Mouse (Mus musculus) CH12.LX (cell line): Measurements from ENCODE around the gene Spop. TPM values are rescaled to one million over a fixed set of nuclear protein-coding genes. Genes with fewer than 3 reads are reported as not detected.

Source experiments
- DNase-seq: peaks from one replicate; pipeline ENCODE4 v3.0.0-alpha.2; 2013; ENCODE audit errors: extremely low read depth
- H3K27ac ChIP-seq: 2 replicates; pipeline ENCODE4 v1.5.1; 2012; ENCODE audit warnings: low read depth, mild to moderate bottlenecking, control low read depth, moderate library complexity; ENCODE audit not compliant: insufficient read depth
- H3K27me3 ChIP-seq: replicated peaks from 2 replicates; pipeline ENCODE3; 2012; ENCODE audit warnings: inconsistent platforms
- H3K36me3 ChIP-seq, 2 experiments: replicated peaks in 1 of 2; 2 replicates each; pipeline versions ENCODE3 to v1.6.1; 2012; ENCODE audit warnings: inconsistent platforms in 1 of 2, low read length in 1 of 2, mild to moderate bottlenecking in 1 of 2, mixed read lengths in 1 of 2, moderate library complexity in 1 of 2; ENCODE audit not compliant: control insufficient read depth in 1 of 2, insufficient read depth in 1 of 2
- H3K4me1 ChIP-seq, 2 experiments: 2 replicates each; pipeline ENCODE4 v1.6.1; 2012; ENCODE audit warnings: inconsistent platforms in 1 of 2, moderate library complexity in 1 of 2; ENCODE audit not compliant: insufficient read depth in 2 of 2, control insufficient read depth in 1 of 2
- H3K4me2 ChIP-seq: 2 replicates; pipeline ENCODE4 v1.6.1; 2012; ENCODE audit warnings: low read depth, mild to moderate bottlenecking, control low read depth; ENCODE audit not compliant: poor library complexity, insufficient read depth, severe bottlenecking
- H3K4me3 ChIP-seq, 3 experiments: fragments of 150-350 bp in 1 of 3; sonication (generic) in 1 of 3; replicated peaks in 1 of 3; 2 replicates each; pipeline versions ENCODE3 to v1.5.1; 2011 to 2012; ENCODE audit warnings: low read depth in 2 of 3, low read length in 2 of 3, mild to moderate bottlenecking in 2 of 3, moderate library complexity in 2 of 3, control low read depth in 1 of 3, improper control_type of control experiment in 1 of 3, inconsistent platforms in 1 of 3, mixed read lengths in 1 of 3; ENCODE audit not compliant: poor library complexity in 1 of 3
- H3K79me2 ChIP-seq: replicated peaks from 2 replicates; pipeline ENCODE4 v1.6.1; 2012; ENCODE audit warnings: mild to moderate bottlenecking, moderate library complexity; ENCODE audit not compliant: control insufficient read depth, poor library complexity, insufficient read depth, severe bottlenecking; ENCODE audit errors: extremely low read depth
- H3K9ac ChIP-seq: 2 replicates; pipeline ENCODE4 v1.6.1; 2012; ENCODE audit warnings: low read depth, mild to moderate bottlenecking, control low read depth, moderate library complexity; ENCODE audit not compliant: insufficient read depth
- H3K9me3 ChIP-seq: replicated peaks from 2 replicates; pipeline ENCODE3; 2012; ENCODE audit warnings: low read length, inconsistent platforms, mixed read lengths
- BHLHE40 ChIP-seq: IDR thresholded peaks from 2 replicates; pipeline ENCODE4 v1.6.1; 2011; ENCODE audit warnings: mild to moderate bottlenecking, low read depth, low read length, improper control_type of control experiment
- CHD2 ChIP-seq: IDR thresholded peaks from 2 replicates; pipeline ENCODE4 v1.6.1; 2011; ENCODE audit warnings: low read length, improper control_type of control experiment
- E2F4 ChIP-seq: IDR thresholded peaks from 2 replicates; pipeline ENCODE4 v1.6.1; 2011; ENCODE audit warnings: low read depth, low read length, improper control_type of control experiment; ENCODE audit not compliant: insufficient replicate concordance
- ELF1 ChIP-seq: IDR thresholded peaks from 2 replicates; pipeline ENCODE4 v1.6.1; 2014; ENCODE audit warnings: low read depth, mild to moderate bottlenecking, inconsistent platforms, low read length, improper control_type of control experiment
- EP300 ChIP-seq: IDR thresholded peaks from 2 replicates; pipeline ENCODE4 v1.6.1; 2011; ENCODE audit warnings: low read length, improper control_type of control experiment
- ETS1 ChIP-seq: conservative IDR thresholded peaks from 2 replicates; pipeline ENCODE4 v1.6.1; 2012; ENCODE audit warnings: low read depth, mild to moderate bottlenecking, inconsistent platforms, low read length, improper control_type of control experiment, moderate library complexity
- GABPA ChIP-seq: IDR thresholded peaks from 2 replicates; pipeline ENCODE4 v1.6.1; 2012; ENCODE audit warnings: low read depth, low read length, improper control_type of control experiment, inconsistent platforms; ENCODE audit not compliant: insufficient replicate concordance
- IRF4 ChIP-seq: IDR thresholded peaks from 2 replicates; pipeline ENCODE4 v1.6.1; 2014; ENCODE audit warnings: low read depth, mild to moderate bottlenecking, inconsistent platforms, low read length, improper control_type of control experiment
- JUN ChIP-seq: IDR thresholded peaks from 2 replicates; pipeline ENCODE4 v1.6.1; 2011; ENCODE audit warnings: low read depth, mild to moderate bottlenecking, low read length, improper control_type of control experiment, moderate library complexity; ENCODE audit not compliant: insufficient read depth
- JUND ChIP-seq: conservative IDR thresholded peaks from 2 replicates; pipeline ENCODE4 v1.6.1; 2011; ENCODE audit warnings: low read depth, low read length, improper control_type of control experiment
- KAT2A ChIP-seq: IDR thresholded peaks from 2 replicates; pipeline ENCODE4 v1.6.1; 2012; ENCODE audit warnings: low read length, improper control_type of control experiment, inconsistent platforms; ENCODE audit not compliant: insufficient replicate concordance
- MAFK ChIP-seq: IDR thresholded peaks from 2 replicates; pipeline ENCODE4 v1.6.1; 2011; ENCODE audit warnings: low read length, improper control_type of control experiment; ENCODE audit not compliant: insufficient replicate concordance
- MAX ChIP-seq: IDR thresholded peaks from 2 replicates; pipeline ENCODE4 v1.6.1; 2011; ENCODE audit warnings: low read length, improper control_type of control experiment
- MYC ChIP-seq: IDR thresholded peaks from 2 replicates; pipeline ENCODE4 v1.6.1; 2011; ENCODE audit warnings: low read depth, mild to moderate bottlenecking, improper control_type of control experiment, low read length
- NELFE ChIP-seq: IDR thresholded peaks from 2 replicates; pipeline ENCODE4 v1.6.1; 2011; ENCODE audit warnings: low read depth, low read length, improper control_type of control experiment
- PAX5 ChIP-seq: IDR thresholded peaks from 2 replicates; pipeline ENCODE4 v1.6.1; 2012; ENCODE audit warnings: low read length, inconsistent platforms, mixed read lengths
- POLR2AphosphoS2 ChIP-seq: IDR thresholded peaks from 2 replicates; pipeline ENCODE4 v1.6.1; 2011; ENCODE audit warnings: low read depth, low read length, improper control_type of control experiment
- SMC3 ChIP-seq: IDR thresholded peaks from 2 replicates; pipeline ENCODE4 v1.6.1; 2011; ENCODE audit warnings: low read depth, low read length, improper control_type of control experiment
- TCF12 ChIP-seq: IDR thresholded peaks from 2 replicates; pipeline ENCODE4 v1.6.1; 2014; ENCODE audit warnings: low read depth, mild to moderate bottlenecking, inconsistent platforms, low read length, improper control_type of control experiment
- UBTF ChIP-seq: IDR thresholded peaks from 2 replicates; pipeline ENCODE4 v1.6.1; 2012; ENCODE audit warnings: low read depth, mild to moderate bottlenecking, inconsistent platforms, low read length, improper control_type of control experiment, moderate library complexity
- USF1 ChIP-seq: IDR thresholded peaks from 2 replicates; pipeline ENCODE4 v1.6.1; 2014; ENCODE audit warnings: low read depth, mild to moderate bottlenecking, inconsistent platforms, low read length, improper control_type of control experiment
- USF2 ChIP-seq: conservative IDR thresholded peaks from 2 replicates; pipeline ENCODE4 v1.6.1; 2011; ENCODE audit warnings: low read depth, low read length, improper control_type of control experiment
- ZKSCAN1 ChIP-seq: IDR thresholded peaks from 2 replicates; pipeline ENCODE4 v1.6.1; 2012; ENCODE audit warnings: low read depth, inconsistent platforms, low read length, improper control_type of control experiment, borderline replicate concordance
- ZNF384 ChIP-seq: IDR thresholded peaks from 2 replicates; pipeline ENCODE4 v1.6.1; 2012; ENCODE audit warnings: low read depth, low read length, improper control_type of control experiment, inconsistent platforms
- dilution Hi-C: fragments of 300-500 bp; cut with MboI; formaldehyde crosslinking; loops from 2 replicates; pipeline ENCODE4 v1.14.3; 2020; ENCODE audit warnings: low sequenced_read_pairs; ENCODE audit not compliant: extremely low pct_unique_long_range_greater_than_20kb, extremely low pct_ligation_motif_present
- in situ Hi-C: fragments of 300-500 bp; cut with MboI; formaldehyde crosslinking; loops from 3 replicates; pipeline ENCODE4 v1.14.3; 2019; ENCODE audit warnings: low sequenced_read_pairs, low pct_ligation_motif_present, low pct_unique_long_range_greater_than_20kb, mixed read lengths
- polyA plus RNA-seq: library from polyadenylated mRNA; unstranded; fragments of >175 nt; gene quantifications from 2 replicates; pipeline ENCODE4 v1.2.1, GENCODE M21; 2012; ENCODE audit warnings: low read depth; ENCODE audit not compliant: insufficient read length
- total RNA-seq, 2 experiments: library from RNA; depleted of rRNA; stranded (reverse); fragments of 300-350 nt in 1 of 2; fragments of >200 nt in 1 of 2; gene quantifications; 2 replicates each; pipeline ENCODE4 v1.2.3; 2012 to 2014

Gene Spop
- total and polyA plus RNA-seq, 3 experiments, result 42.7 to 103 (median 51.9) TPM

DNA sequence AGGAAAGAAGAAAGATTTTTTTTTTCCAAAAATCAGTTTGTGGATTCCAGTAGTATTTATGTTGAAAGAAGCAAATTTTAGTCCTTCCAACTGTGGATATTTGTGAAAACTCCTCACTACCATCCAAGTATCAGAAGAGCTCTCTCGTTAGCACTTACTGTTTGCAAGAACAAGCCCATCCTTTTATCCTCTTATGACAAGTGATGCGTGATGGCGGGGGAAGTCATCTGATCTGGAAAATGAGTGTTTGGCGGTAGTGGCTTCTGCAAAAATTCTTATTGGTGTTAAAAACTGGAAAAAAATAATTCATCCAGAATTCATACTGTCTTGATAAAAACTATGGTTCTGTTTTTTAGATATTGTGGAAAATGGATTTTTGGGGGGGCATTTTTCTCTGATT is 78.4 kb downstream of the Spop start:
- in situ Hi-C loops, result no loop called here
- H3K36me3 ChIP-seq, result peaks cover 49 to 97% of the 10 kb centered on the region in 2 experiments

DNA sequence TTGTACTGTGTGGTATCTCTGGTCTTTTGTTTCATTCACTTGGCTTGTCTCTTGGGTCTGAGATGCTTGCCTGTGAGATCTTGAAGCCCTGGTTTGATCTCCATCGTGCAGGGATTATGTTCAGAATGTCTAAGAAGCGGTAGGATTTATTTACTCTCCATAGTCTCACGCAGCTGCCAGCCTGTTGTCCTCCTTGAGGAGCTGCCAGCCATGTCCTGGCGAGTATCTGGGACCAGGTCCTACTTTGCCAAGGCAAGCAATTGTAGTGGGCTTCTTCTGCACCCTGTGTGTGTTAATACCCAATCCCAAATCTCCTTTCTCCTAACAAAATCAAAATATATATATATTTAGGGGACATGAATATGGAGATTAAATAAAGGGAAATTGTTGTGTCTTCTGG is 79.1 kb downstream of the Spop start:
- H3K79me2 ChIP-seq, result no peaks in the 10 kb centered on the region
- in situ Hi-C loops, result no loop called here

More for the DNA sequence above, 78.4 kb downstream of the Spop start:
- Histone ChIP-seq H3K9ac (no peak overlapping the region), H3K9me3 (no peaks in the 10 kb centered on the region), H3K27me3 (no peaks in the 10 kb centered on the region), H3K27ac (no peak overlapping the region), H3K4me1 (no peaks in the 10 kb centered on the region), H3K4me2 (no peak overlapping the region), H3K79me2 (no peaks in the 10 kb centered on the region), H3K4me3 (no peak overlapping the region)
- DNase-seq, result no peak
- dilution Hi-C loops, result no loop called here
- no peak for TF ChIP-seq UBTF
- TF ChIP-seq MAX, result no peak
- no peak for TF ChIP-seq BHLHE40
- TF ChIP-seq JUN, result no peak
- no peak for TF ChIP-seq E2F4
- TF ChIP-seq IRF4, result no peak
- no peak for TF ChIP-seq SMC3
- TF ChIP-seq GABPA, result no peak
- no peak for TF ChIP-seq PAX5
- TF ChIP-seq ZKSCAN1, result no peak
- TF ChIP-seq MYC, result no peak
- TF ChIP-seq KAT2A, result no peak
- TF ChIP-seq JUND, result no peak
- TF ChIP-seq ELF1, result no peak
- no peak for TF ChIP-seq EP300

More for the DNA sequence above, 79.1 kb downstream of the Spop start:
- no peak overlapping the region for H3K9ac ChIP-seq
- no peak overlapping the region for H3K4me2 ChIP-seq
- dilution Hi-C loops, result no loop called here
- H3K4me3 ChIP-seq, result no peak overlapping the region
- no peaks in the 10 kb centered on the region for H3K4me1 ChIP-seq
- TF ChIP-seq TCF12, result no peak
- TF ChIP-seq NELFE, result no peak
- TF ChIP-seq POLR2AphosphoS2, result no peak
- no peak for TF ChIP-seq UBTF
- TF ChIP-seq ETS1, result no peak
- TF ChIP-seq ZNF384, result no peak
- TF ChIP-seq CHD2, result no peak
- no peak for TF ChIP-seq BHLHE40
- no peak for TF ChIP-seq KAT2A
- TF ChIP-seq IRF4, result no peak
- no peak for TF ChIP-seq JUN
- no peak for TF ChIP-seq EP300
- no peak for TF ChIP-seq USF1
- no peak for TF ChIP-seq MYC
- no peak for TF ChIP-seq MAFK
- no peak for TF ChIP-seq USF2
- TF ChIP-seq MAX, result no peak
- DNase-seq, result no peak
- no peaks in the 10 kb centered on the region for H3K27me3 ChIP-seq
- no peaks in the 10 kb centered on the region for H3K9me3 ChIP-seq
- H3K27ac ChIP-seq, result no peak overlapping the region
- H3K36me3 ChIP-seq, result peaks cover 46 to 97% of the 10 kb centered on the region in 2 experiments
